Mouse (Mus musculus) kidney, postnatal 36 days (tissue): ENCODE measurements at regions not wholly inside any gene's neighbourhood (a gene's known extent, or its start where the extent isn't known, plus 50 kb on each side); places are given as distances from the start of the nearest gene placed in this dataset.

Source experiments
- DNase-seq, 2 experiments: peaks; one replicate each; pipeline ENCODE4 v3.0.0; 2021 to 2022; ENCODE audit warnings: mixed read lengths in 2 of 2

- no peak for DNase-seq
Measured at GRCm38 (mm10) chr16:29876196-29876595, 188.0 kb upstream of the Hes1 start.

GRCm38 (mm10) chr16:29877372-29878123, 186.6 kb upstream of the Hes1 start:
- no peak for DNase-seq

GRCm38 (mm10) chr16:29879665-29880064, 184.5 kb upstream of the Hes1 start:
- DNase-seq = no peak

GRCm38 (mm10) chr16:29881497-29881896, 182.7 kb upstream of the Hes1 start:
- DNase-seq = no peak

GRCm38 (mm10) chr16:29882226-29882972, 181.8 kb upstream of the Hes1 start:
- DNase-seq = peak; percentile 28 to 49

DNA sequence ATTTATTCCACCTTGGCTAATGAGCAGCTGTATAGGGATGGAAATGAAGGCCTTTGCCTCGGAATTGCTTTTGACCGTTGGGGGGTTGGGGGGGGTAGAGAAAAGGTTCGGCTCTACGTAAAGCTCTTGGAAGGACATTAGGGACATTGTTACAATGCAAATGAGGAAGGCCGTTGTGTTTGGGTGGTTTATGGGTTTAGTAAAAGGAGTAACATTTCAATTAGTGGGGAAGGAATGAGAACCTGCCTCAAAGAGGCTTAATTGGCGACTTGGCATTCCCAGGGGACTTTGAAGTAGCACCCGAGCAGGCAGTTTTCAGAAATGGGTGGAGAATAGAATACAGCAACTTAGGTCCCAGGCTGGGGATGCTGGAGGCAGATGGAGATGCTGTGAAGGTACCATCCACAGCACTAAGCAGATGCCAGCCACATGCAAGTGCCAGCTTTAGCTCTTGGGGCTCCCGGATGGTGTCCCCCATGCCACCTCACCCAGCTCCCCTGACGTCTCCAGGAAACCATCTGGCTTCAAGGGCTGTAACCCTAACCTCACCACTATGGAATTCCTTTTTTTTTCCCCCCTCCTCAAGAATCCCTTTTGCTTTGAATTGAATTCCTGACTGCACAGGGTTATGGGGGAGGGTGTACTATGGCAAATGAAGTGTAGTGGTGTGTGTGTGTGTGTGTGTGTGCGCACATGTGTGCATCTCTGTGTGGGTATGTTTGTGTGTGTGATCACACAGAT, 180.8 kb upstream of the Hes1 start:
- no peak for DNase-seq

- DNase-seq = no peak
Measured at GRCm38 (mm10) chr16:29884899-29885298, 179.3 kb upstream of the Hes1 start.

DNA sequence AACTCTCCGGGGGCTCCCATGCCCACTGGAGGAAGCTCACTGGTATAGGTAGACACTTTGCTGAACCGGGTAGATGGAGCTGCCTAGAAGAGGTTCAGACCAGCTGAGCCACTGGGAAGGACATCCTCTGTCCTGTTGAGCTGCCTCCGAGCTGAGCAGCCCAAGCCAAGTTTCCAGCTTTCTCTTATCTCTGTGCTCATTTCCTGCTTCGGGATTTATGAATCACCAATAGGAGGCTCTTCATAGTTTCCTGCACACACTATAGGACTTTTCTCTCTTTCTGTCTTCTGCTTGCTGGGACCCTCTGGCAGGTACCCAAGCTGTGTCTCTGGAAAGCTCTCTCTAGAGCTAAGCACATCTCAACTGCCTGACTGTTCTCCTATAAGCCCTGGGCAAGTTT, 177.4 kb upstream of the Hes1 start:
- DNase-seq = peak; percentile 20 to 35

GRCm38 (mm10) chr16:29889346-29889745, 174.8 kb upstream of the Hes1 start:
- DNase-seq = no peak

DNA sequence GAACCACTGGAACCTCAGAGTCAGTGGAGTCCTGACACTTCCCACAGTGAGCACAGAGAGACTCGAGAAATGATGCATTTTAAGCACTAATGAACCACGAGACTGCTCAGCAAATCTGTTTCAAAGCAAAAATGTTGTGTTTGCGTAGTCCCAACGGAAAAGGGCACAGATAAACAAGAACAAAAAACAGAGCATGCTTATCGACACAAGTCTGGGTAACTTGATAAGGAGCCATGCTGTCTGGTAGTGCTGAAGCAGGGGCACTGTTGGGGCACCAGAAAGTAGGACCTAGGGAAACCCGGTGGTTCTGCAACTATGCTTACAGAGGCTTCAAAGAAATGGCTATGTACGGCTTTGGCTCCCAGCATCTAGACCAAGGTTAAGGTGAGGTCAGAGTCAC, 172.7 kb upstream of the Hes1 start:
- DNase-seq = no peak

GRCm38 (mm10) chr16:29893871-29894828, 170.0 kb upstream of the Hes1 start:
- DNase-seq = no peak

GRCm38 (mm10) chr16:29896393-29896792, 167.8 kb upstream of the Hes1 start:
- DNase-seq = no peak

- DNase-seq = peak; percentile 21 to 31
Measured at GRCm38 (mm10) chr16:29903510-29903909, 160.7 kb upstream of the Hes1 start.

DNA sequence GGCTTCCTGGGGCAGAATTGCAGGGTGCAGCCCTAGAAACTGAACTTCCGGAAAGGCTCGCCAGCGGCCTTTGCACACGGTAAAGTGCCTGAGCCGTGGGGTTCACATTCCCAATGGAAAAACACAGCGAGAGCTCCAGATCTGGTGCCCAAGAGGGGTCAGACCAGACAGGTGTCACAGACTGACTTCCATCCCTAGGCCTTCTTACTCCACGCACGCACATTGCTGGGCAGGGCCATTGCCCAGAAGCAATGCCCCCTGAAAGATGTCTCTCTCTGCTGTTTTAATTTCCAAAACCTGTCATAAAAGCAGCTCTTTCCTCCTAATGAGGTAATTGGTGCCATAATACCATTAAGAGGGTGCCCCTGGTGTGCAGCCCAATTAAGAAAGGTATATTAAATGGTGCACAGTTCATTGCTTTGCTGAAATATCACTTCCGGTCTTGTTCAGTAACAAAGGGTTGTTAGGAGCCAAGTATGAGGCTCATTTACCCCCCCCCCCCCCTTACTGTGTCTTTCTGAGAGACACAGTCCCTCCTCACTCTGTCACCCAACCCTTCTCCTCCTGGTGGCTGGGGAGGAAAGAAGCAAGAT, 159.9 kb upstream of the Hes1 start:
- no peak for DNase-seq

GRCm38 (mm10) chr16:29907331-29907730, 156.9 kb upstream of the Hes1 start:
- no peak for DNase-seq

DNA sequence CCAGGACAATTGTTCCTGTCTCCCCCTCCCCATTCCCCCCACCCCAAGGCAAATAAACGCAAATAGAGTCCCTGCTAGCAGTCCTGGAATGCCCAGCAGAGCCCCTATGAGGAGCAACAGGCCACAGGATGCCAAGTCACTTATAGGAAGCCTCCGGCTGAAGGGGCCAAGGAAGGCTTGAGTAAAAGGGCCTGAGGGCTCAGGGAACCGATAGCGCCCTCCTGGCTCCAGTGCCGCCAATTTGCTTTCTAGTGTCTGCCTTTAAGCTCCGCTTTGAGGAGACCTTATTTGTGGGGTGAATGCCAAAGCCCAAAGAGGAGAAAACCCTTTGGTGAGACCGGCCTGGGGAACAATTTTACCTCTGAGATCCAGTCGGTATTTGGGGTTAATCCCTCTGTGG, 156.2 kb upstream of the Hes1 start:
- no peak for DNase-seq

DNA sequence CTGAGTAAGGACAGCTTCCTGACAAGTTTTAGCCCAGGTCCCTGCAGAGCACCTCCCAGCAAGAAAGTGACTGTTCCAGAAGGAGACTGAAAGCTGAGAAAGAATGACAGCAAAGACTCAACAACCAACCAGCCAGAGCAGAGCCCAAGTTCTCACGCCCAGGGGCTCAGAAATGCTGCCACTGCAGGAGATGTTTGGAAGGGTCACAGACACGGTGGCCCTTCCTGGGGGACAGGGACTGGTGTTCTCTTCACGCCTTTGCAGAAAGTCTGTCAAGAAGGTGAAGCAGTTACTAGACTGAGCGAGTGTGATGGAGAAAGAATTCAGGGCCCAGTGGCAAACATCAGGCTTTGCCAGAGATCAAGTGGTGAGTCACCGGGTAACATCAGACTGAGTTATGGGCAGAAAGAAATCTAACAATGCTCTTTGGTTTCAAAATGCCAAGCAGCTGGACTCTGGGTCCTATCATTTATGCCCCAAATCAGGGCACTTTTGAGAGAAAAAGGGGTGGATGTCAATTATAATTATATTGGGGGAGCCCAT, 154.2 kb upstream of the Hes1 start:
- DNase-seq = no peak

DNA sequence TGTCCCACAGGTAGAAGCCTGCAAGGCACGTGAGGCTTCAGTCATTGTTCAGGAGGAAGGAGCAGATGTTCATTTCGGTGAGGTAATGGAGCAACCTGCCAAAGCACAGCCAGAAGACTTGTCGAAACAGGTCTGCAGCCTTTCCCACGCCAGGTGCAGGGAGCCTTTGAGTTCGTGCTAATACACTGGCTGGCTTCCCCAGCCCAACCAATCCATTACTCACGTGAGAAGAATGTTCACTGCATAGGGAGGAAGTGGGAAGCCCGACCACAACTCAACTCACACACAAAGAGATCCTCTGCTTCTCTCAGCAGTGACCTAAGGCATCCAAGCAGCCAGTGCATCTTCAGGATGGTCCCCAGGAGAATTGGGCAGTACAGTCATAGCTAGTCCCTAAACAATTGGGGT, 153.0 kb upstream of the Hes1 start:
- DNase-seq = no peak

DNA sequence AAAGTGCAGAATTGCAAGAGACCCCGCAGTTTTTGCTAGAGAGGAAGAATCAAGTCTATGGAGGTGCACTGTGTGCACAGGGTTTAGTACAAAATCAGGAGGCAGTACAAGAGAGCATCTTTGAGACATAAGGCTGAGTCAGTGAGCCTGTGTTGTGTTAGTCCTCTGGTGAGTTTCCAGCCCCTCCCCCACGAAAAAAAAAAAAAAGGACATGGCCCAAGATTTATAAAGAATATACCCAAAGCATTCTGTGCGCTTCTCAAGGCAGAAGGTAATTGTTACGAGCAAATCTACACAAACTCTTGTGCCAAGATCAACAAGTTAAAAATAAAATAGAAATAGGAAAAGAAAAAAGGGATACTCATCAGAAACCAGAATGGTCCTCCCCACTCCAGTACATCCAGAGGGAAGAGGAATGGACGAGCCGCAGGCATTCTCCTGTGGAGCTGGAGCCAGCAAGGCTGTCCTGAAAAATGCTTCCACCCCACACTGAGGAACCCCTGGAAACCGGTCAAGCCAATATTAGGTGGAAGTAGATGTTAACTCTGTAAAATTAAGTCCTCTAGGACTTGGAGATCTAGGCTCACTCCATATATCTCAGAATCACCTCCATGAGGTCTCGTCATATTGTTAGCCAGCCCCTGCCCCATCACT, 150.7 kb upstream of the Hes1 start:
- DNase-seq = no peak

- DNase-seq = peak; percentile 13 to 61
Measured at GRCm38 (mm10) chr16:29915346-29915745, 148.8 kb upstream of the Hes1 start.

- no peak for DNase-seq
Measured at GRCm38 (mm10) chr16:29917989-29918388, 146.2 kb upstream of the Hes1 start.
